Mouse (Mus musculus): ENCODE measurements around the gene Eral1.

Eral1 gene

DNA sequence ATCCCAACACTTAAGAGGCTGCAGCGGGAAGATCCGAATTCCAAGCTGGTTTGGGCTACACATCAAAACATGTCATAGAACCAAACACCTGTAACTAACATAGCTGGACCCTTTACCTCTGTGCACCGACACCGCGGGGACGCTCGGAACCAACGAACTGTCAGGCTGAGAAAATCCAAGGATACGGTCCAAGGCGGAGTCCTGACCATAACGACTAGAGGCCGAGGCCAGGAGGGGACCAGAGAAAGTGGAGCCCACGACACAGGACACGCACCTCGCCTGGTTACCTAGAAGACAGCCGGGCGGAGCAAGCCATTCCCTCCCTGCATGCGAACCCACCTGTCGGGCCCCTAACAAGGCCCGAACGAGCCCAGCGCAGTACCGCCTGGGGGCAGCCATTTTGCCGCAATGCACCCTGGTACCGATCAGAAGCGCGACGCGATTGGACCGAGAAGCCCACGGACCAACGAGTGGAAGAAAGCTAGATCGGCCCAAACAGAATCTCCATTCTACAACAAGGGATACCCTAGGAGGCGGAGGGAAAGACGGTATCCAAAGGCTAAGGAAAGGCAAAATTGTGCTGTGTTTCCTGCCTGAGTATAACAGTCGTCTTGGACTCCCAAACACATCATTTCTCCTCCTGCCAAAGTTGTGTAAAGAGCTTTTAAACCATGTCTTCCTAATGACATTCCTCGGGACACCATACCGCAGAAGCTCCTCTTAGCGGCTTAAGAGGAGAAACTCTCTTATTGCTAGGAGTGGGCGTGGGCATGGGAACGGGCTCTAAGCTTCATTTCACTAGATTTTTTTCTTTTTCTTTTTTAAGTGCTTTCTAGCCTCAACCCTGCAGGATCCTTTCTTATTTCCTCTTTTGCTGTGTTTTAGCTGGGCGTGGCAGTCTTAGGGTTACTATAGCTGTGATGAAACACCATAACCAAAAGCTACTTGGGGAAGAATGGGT lies at the start of gene Eral1:
Eral1 (minus strand) TSS at position 423 of the 961 bp plus-strand sequence.
- DNase-seq = peak; percentile 91

DNA sequence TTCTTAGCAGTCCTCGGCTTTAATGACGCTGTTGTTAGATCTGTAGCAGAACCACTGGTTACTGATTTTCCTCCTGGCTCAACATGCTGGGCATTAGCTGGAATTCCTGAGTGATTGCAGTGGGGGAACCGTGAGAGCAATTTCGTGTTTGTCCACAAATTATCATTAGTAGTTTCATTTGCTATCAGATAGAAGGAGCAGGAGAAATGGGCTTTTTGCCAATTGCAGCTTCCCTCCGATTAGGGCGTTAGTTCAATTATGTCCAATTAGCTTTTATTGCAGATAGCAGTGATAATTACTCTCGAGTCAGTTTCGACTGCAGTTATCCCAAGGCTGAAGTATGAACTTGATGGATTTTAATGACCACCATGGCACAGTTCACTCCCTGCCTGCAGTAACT lies 49.3 kb upstream of the Eral1 start:
- DNase-seq = no peak

DNA sequence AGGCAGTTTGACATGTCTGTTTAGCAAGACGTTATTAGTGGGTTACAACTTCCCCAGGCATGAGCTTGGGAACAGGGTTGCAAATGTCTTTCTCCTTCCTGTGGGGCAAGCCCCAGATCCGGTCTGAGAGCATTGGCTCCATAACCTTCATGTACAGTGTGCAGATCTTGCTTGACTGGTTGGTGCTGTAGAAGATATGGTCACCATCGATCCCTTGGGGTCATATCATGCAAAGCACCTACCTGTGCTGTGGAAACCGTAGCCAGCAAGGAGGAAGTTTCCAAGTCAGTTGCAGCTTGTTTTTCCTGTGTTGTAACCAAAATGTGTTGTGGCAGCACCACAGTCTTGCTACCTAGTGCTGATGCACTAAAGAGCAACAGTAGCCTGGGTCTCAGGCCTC lies 46.6 kb upstream of the Eral1 start:
- no peak for DNase-seq

DNA sequence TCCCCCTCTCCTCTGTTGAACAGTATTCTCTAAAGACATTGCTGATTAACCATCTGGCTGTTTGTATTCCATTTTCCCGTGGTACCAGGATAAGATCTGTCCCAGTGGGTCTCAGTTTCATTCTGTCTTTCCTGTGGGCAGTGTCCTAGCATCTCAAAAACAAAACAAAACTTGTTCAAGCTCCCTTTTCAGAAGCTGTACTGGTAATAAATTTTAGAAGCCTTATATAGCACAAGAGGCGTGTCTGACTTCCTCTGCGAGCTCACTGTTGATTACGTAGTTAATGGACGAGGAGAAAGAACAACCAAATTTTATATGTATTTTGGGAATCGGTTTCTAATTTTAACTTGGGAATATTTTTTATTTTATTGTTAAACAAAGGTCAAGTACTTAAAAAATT lies 45.5 kb upstream of the Eral1 start:
- DNase-seq = no peak

DNA sequence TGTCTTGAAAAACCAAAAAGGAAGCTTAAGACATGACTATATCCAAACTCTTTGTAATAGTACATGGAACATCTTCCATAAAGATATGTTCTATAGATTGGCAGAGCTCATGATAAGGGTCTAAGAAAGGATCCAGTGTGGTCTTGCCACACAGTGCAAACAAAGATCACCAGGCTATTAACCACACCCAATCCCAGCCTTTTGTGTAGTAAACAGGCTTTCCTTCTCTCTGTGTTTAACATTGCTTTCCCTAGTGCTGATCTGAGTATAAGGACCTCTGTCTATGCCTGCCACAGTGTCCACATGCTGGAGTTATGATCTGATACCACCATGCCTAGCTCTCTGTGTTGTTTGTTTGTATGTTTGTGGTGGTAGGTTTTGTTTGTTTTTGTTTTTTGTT lies 43.6 kb upstream of the Eral1 start:
- no peak for DNase-seq

DNA sequence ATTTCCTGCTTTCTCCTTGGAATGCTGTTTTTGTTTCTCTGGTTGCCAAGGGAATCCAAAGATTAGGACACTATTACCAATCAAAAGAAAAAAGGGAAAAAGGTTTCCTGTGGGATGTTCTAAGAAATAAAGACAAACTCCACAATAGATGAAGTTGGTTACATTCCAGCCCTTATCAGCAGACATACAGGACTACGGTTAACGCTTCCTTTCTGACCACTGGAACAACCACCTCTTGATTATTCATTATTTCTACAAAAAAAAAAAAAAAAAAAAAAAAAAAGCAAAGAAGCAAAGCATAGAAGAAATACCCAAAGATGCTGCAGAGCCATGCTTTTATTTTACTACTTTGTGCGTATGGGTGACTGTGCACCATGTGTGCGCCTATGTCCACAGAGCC lies 42.6 kb upstream of the Eral1 start:
- no peak for DNase-seq

DNA sequence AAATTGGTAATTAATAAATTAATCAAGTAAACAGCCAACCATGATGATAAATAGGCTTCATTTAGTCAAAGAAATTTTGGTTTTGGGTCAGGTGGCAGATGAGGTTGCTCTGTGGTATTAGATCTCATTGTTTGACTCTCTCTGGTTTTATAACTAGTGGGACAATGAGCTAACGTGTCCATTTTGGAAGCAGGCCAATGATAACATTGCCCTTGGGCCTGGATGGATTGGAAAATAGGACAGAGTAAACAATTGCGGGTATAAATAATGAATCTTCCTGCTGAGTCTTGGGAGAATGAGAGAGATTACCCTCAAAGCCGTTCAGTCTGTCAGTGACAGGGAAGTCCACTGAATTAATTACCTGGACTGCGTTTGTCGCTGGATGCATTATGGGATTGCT lies 41.0 kb upstream of the Eral1 start:
- peak; percentile 64 for DNase-seq

DNA sequence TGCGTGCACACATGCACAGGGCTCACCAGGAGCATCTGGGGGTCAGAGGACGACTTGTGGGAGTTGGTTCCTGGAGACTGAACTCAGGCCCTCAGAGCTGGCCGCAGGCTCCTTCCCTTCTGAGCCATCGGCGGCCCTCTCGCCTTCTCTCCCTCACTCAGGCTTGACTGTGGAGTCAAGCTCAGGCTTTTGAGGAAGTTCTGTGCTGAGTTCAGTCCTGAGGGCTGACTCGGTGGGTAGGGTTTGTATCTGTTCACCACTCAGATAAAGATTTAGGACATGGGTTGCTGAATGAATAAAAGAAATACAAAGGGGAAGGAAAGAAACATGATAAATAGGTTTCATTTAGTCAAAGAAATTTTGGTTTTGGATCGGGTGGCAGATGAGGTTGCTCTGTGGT lies 39.7 kb upstream of the Eral1 start:
- DNase-seq = no peak

DNA sequence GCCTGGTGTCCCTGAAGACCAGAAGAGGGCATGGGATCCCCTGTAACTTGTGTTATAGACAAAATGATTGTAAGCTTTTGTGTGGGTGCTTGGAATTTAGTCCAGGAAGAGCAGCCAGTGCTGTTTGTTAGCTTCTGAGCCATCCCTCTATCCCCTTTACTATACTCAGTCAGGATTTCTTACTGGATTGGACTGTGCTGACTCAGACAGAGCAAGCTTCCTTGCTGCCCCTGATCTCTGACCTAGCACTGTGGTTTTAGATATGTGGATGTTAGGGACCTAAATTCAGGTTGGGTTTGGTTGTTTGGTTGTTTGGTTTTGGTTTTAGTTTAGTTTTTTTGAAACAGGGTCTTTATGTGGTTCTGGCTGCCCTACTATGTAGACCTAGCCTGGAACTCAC lies 38.3 kb upstream of the Eral1 start:
- no peak for DNase-seq

DNA sequence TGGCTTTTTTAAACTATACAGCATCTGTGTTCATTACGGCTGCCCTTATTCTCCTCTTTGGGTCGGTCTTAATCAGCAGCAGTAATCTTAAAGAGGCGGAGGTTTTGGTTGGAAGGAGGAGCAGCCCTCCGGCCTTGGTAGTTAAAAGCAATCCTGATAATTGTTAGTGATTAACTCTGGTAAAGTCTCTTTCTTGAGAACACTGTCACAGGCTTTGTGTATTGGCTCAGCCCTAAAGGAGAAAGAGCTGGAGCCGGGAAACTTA lies 35.9 kb upstream of the Eral1 start:
- DNase-seq = no peak

DNA sequence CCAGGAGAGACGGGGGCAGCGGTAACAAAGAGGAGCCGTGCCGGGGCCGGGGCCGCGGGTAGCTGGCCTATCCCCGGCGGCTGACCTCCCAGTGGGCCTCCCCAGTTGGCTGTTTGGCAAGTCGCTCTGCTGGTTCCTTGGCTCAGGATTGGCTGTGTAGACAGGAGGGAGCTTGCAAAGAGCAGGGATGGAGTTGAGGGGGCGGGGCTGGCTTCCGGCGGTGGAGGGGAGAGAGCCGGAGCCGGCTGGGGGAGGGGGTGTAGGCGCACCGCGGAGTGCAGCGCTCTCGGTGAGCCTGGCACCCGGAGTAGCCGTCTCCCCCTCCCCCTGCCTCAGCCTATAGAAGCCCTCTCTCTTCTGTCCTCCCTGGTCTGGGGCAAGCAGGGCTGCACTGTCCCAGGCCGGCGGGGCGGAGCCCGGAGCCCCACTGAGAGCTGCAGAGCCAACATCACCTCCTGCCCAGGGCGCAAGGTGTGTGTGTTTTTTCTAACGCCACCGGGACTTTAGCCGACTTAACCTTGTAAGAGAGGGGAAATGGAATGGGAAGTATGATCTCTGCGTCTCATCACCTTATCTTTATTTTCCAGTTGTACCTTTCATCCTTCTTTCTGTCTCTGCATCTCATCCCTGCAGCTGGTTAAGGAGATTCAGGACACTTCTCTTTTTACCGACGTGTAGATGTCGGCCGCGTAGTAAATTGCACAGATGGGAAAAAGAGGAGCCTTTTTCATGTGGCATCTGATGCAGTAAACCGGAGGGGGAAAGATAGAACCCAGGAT lies 35.4 kb upstream of the Eral1 start:
- peak; percentile 96 for DNase-seq

DNA sequence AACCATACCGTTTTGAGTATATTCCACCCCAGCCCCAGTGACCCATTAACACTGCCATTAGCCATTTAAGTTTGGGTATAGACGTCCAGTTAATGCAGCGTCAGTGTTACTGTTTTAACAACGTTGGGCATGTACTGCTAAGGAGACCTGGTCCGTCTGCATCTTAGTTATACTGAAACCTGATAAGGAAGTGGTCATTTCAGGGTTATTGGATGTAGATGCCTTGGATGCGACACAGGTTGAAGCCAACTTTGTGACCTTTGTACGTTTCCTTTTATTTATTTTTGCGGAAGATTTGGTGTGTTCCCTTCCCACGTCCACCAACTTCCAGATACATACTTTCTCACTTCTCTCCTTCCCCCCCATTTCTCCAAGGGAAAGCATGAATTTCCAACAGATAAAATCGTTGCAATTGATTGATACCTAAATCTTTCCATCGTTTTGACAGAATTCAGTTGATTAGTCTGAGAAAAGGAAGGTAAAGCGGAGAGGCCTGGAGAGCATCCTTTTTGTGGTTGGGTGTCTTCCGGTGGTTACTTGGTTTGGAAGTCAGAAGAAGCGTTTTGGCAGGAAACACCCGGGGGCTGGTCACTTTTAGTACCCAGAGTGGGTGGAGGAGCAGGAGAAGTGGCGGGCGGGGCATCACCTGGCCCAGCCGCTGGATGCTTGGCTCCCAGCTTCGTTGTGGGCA lies 34.6 kb upstream of the Eral1 start:
- DNase-seq = no peak

DNA sequence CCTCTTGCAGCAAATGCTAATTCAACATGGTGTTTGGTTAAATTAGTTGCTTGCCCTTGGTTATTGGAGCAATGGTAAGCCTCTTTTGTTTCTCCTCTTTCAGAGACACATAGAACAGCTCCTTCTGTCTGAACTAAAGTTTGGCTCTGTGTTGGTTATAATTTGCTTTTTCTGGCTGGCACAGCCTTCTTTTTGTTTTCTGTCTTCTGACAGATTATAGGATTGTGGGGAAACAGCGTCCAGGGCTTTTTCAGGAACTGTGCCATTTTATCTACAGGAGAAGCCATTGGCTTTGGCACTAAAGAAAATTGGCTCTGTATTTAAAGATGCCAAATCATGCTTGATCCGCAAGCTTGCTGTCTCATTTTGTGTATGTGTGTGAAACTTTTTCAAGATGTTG lies 33.4 kb upstream of the Eral1 start:
- no peak for DNase-seq

DNA sequence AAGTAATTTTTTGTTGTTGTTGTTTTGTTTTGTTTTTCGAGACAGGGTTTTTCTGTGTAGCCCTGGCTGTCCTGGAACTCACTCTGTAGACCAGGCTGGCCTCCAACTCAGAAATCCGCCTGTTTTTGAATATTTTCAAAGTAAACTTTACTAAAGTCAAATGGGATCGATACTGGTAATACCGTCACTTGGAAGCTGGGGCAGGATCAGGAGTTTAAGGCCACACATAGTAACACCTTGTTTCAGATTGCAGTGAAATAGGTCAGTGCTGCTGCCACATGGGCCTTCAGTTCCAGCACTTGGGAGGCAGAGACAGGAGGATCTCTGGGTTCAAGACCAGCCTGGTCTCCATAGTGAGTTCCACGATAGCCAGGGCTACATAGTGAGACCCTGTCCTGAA lies 24.3 kb upstream of the Eral1 start:
- no peak for DNase-seq

DNA sequence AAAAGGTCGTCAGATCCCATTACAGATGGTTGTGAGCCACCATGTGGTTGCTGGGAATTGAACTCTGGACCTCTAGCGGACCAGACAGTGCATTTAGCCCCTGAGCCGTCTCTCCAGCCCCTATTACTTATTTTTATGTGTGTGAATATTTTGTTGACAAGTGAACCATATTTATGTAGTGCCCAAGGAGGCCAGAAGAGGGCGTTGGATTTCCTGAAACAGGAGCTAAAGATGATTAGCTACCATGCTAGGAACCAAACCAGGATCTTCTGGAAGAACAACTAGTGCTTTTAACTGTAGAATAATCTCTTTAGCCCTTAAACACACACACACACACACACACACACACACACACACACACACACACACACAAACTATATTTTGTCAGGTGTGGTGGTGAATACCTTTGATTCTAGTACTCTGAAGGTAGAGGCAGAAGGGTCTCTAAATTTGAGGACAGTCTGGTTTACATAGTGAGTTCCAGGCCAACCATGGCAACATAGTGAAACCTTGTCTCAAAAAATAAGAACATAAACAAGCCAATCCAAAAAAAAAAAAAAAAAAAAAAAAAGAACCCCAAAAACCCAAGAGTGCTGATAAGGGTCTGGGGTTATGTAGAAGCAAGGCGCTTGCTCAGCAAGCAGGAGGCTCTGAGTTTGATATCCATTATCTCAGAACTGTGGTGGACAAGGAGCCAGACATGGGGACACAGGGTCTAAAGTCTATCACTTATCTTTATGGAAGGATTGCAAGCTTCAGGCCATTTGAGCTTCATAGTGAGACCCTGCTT lies 23.0 kb upstream of the Eral1 start:
- DNase-seq = no peak

DNA sequence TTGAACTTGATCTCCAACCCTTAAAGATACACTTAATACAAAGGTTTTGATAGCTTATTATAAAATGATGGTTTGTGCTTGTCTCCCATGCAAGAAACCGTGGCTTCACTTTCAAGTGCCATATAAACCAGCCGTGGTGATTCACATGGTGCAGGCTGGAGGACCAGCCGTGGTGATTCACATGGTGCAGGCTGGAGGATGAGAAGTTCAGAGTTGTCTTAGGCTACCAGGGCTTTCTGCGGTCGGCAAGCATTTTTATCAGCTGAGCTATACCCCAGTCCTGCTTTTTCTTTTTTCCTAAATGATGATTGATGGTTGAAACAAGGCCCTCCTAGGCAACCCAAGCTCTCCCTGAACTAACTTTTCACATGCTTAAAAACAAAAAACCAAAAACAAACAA lies 22.0 kb upstream of the Eral1 start:
- DNase-seq = no peak

DNA sequence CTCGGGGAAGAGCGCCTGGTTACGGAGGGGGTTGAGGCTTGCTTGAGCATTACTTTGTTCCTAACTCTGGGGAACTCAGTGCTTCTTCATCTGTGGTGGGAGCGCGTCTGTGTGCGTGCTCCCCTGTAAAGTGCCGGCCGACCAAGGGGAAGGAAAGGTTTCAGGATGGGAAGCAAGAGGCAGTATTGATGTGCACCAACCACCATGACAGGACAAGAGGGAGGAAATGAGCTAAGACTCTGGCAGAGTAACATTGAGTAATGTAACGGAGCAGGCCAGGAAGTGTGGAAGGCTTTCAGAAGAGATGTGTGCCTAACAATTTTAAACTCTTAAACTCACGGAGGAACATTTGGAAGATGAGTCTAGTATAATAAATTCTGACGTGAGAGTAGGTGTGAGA lies 20.6 kb upstream of the Eral1 start:
- DNase-seq = no peak

DNA sequence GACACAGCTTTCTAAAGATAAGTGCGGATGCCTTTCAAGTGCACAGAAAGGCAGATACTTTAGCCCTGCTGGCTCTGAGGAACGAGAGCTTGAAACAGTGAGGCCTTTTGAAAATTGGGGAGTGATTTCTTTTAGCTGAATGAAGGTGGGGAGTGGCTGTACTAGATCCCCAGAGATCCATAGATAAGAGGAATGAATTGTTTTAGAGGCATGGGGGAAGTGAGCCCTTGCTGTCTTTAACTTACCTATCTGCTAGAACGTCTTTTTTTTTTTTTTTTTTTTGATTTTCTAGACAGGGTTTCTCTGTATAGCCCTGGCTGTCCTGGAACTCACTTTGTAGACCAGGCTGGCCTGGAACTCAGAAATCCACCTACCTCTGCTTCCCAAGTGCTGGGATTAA lies 16.9 kb upstream of the Eral1 start:
- DNase-seq = no peak

DNA sequence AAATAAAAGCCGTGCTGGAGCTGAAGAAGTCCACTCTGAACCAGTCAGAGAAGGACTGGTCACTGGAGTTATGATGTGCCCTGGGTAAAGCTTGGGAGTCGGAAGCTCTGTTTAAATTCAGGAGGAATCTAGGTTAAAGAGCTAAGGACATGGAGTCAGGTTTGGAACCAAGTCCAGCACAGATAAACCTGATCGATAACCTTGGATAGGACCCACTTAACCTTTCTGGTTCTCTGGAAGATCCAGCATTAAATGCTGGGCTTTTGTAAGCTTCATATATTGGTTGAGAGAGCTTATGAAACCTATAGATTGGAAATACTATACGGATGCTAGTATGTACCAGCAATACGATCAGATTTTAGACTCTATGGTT lies 14.9 kb upstream of the Eral1 start:
- DNase-seq = no peak

DNA sequence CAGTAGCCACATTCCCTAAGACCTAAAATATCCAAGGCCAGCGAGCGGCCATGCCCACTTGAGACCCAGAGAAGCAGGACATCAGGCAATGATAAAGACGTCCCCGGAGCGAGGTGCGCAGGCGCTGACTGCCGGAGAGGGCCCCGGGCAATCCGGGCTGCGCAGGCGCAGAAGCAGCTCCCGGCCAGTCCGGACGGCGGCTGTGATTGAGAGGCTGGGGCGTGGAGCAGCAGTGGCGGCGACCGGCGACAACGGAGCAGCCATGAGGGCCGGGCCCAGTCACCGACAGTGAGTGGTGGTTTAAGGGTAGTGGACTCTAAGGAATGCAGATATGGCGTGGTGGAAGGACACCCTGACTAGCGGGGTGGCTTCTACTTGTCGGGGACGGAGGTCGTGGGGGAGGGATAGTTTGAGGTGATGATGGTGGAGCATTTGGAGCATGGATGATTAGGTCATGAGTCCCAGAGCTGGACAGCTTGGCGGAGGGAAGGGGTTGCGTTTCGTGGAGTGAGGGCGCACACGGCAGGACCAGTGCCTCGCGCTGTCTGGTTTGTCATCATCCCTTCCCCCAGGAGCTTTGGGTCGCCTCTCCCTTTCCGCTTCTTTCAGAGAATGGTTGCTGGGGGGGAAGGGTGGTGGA lies 14.4 kb upstream of the Eral1 start, which contains the start of gene Fam222b:
Fam222b (plus strand) TSS at position 157 of the 640 bp plus-strand sequence.
- DNase-seq = peak; percentile 95

DNA sequence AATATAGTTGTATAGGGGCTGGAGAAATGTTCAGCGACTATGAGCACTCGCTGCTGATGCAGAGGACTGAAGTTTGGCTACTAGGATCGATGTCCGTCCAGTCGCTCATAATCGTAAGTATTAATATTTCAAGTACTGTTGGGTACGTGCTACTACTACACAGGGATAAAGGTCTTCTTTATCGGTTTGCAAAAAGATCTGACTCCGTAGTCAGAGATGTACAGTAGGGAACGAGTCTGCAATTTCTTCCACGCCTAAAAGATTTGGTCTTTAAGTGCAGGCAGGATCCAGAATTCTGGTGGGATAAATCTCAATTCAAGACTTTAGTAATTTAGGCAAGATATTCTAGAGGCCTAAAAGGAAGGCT lies 13.9 kb upstream of the Eral1 start:
- DNase-seq = no peak

DNA sequence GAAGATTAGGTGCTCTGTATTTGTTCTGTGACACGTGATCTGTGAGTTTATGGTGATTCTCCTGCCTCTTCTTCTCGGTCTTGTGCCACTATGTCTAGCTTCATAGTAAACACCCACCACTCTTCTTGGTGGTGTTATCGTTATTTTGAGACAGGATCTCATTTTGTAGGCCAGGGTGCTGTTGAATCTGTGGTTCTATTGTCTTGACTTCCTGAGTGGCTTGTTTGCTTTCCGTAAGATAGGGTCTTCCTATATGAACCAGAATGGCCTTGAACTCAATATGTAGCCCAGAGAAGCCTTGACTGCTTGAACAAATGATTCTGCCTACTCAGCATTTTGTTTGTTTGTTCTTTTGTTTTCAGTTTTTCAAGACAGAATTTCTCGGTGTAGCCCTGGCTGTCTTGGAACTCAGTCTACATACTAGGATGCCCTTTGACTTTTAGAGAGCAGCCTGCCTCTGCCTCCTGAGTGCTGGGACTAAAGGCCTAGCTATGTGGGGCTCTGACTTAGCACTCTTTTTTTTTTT lies 7.6 kb upstream of the Eral1 start:
- no peak for DNase-seq

Data from kidney, postnatal 14 days (tissue).